Mouse (Mus musculus) yolk sac, embryonic 10.5 days (tissue): ENCODE measurements around the gene Capn8.

Experiments used
- DNase-seq: peaks from one replicate; pipeline ENCODE4 v3.0.0-alpha.2; 2017; ENCODE audit warnings: low spot score

Capn8 gene

GRCm38 (mm10) chr1:182679169-182679568, 114.4 kb downstream of the Capn8 start:
- DNase-seq = no peak

GRCm38 (mm10) chr1:182679582-182679981, 114.8 kb downstream of the Capn8 start:
- peak; percentile 37 for DNase-seq
